Mouse (Mus musculus) heart, postnatal 14 days (tissue): ENCODE data around the gene Spn. TPM values are rescaled to one million over a fixed set of nuclear protein-coding genes. Genes with fewer than 3 reads are reported as not detected.
"Not testable (repeated sequence)": the region's sequence is repeated elsewhere in the genome, so short reads cannot be mapped to it uniquely, and the experiment has no call there.

Experiments used
- DNase-seq, 2 experiments: peaks; one replicate each; pipeline ENCODE4 v3.0.0; 2021 to 2022
- intact Hi-C: fragments of 180-260 bp; cut with DNase I; formaldehyde crosslinking; loops from one replicate; pipeline ENCODE4 v1.15.1; 2025
- long read RNA-seq, 2 experiments: library from polyadenylated mRNA; stranded (forward); transcript quantifications; one replicate each; pipeline ENCODE4 v2.0.0; 2021
- total RNA-seq, 2 experiments: library from RNA; stranded (reverse); gene quantifications; 2 replicates each; pipeline ENCODE4 v1.2.3; 2021

The Spn gene
- 1 to 10 TPM in 1 of 2 experiments, under 1 TPM in 1; 0.38 to 2.0 TPM for total RNA-seq
- long read RNA-seq, experiment 1 = 0 reads
- long read RNA-seq, experiment 2 = 0 reads

DNA sequence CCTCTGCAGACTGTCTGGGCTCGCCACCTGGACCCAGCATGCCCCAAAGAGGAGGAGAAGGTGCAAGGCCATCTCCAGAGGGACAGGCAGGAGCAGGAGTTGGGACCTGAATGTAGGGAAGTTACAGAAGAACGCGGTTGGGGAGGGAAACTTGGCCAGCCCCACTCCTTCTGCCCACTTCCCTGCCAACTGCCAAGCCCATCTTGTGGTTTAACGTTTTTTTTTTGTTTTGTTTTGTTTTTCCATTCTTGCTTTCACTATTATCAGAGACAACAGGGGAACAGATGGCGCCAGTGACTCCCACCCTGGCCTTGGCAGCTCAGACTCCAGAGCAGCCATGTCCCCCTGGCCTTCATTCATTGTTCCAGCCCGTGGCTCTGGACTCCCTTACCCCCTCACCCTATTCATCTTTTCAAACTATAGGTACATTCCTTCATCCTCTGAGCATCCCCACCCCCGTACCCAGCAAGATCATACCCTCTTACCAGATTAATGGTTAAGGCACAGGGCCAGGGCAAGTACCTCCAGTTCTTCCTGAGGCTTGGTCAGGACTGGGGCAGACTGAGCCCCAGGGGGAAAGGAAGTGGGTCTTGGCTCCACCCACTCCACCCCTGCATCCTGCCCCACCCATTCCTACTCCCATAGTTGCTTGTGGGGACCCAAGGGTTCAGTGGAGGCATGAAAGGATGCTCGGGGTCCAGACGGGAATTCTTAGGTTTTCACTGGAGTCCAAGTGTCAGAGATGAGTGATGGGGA, at the start of gene Spn:
Spn (minus strand) TSS at position 562 of the 756 bp plus-strand sequence.
- intact Hi-C loops = loop anchor here (5.0 kb wide), 1 partner anchor 50 kb away; no protein-coding TSS in a partner anchor
- DNase-seq = no peak

GRCm38 (mm10) chr7:127187351-127187750, 49.7 kb upstream of the Spn start:
- intact Hi-C loops = loop anchor here (5.0 to 10.0 kb wide), 2 partner anchors 50 to 263 kb away; partner anchors contain the start of genes Kctd13, Spn and Tmem219
- no peak for DNase-seq

- no peak for DNase-seq
- intact Hi-C loops = loop anchor here (5.0 to 10.0 kb wide), 2 partner anchors 48 to 261 kb away; partner anchors contain the start of genes Kctd13, Spn and Tmem219
These were observed 48.0 kb upstream of the Spn start for GRCm38 (mm10) chr7:127185601-127186000.

DNA sequence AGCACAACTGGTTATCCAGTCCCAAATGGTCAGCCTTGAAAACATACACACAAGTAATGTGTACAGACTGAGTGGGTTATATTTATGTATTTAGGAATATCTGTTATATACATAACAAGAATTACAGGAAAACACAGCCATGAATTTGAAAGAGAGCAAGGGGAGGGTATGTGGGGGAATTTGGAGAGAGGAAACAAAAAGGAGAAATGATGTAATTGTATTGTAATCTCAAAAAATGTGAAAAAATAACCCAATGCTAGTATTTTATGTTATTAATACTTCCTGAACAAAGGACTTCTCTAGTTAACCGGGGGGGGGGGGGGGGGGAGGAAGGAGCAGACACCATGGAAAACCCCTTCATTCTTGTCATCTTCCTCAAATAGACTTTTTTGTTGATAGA, 47.1 kb upstream of the Spn start:
- intact Hi-C loops = loop anchor here (5.0 to 10.0 kb wide), 2 partner anchors 47 to 260 kb away; partner anchors contain the start of genes Kctd13, Spn and Tmem219
- DNase-seq = no peak

GRCm38 (mm10) chr7:127183828-127184227, 46.2 kb upstream of the Spn start:
- DNase-seq = no peak
- intact Hi-C loops = loop anchor here (10.0 kb wide), 1 partner anchor 259 kb away; the partner anchor contains the start of genes Kctd13 and Tmem219

DNA sequence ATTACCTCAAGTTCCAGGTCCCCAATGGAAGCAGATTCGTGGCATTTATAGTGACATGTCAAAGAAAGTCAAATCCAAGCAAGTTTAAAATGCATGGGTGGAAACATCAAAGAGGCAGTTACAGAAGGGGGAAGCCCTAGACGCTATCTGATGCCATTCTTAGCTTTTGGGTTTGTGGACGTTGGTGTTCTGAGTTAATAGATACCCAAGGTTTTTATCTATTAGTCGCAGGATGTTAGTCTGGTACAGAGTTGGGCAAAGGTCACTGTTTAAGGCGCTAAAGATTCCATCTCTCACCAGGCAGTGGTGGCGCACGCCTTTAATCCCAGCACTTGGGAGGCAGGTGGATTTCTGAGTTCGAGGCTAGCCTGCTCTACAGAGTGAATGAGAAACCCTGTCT, 45.7 kb upstream of the Spn start:
- intact Hi-C loops = loop anchor here (10.0 kb wide), 1 partner anchor 259 kb away; the partner anchor contains the start of genes Kctd13 and Tmem219
- no peak for DNase-seq

- intact Hi-C loops = loop anchor here (10.0 kb wide), 1 partner anchor 257 kb away; the partner anchor contains the start of genes Kctd13 and Tmem219
These were observed 44.1 kb upstream of the Spn start for GRCm38 (mm10) chr7:127181724-127182123.

DNA sequence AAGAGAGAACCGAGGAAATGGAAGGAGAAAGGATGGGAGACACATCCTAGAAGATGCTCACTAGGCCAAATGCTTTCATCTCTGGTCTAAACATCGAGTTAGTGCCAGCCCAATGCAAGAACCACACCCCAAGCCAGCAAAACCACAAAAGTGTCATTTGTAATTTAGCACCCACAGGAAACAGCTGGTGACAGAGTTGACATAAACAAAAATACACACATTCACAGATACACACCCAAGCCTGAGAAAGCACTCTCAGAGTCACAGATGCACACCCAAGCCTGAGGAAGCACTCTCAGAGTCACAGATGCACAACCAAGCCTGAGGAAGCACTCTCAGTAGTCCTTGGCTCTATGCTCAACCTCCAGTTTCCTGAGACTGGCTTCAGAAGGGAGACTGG, 43.2 kb upstream of the Spn start:
- intact Hi-C loops = loop anchor here (10.0 kb wide), 1 partner anchor 256 kb away; the partner anchor contains the start of genes Kctd13 and Tmem219
- no peak for DNase-seq

More at GRCm38 (mm10) chr7:127181724-127182123, 44.1 kb upstream of the Spn start:
- DNase-seq = not testable (repeated sequence)

DNA sequence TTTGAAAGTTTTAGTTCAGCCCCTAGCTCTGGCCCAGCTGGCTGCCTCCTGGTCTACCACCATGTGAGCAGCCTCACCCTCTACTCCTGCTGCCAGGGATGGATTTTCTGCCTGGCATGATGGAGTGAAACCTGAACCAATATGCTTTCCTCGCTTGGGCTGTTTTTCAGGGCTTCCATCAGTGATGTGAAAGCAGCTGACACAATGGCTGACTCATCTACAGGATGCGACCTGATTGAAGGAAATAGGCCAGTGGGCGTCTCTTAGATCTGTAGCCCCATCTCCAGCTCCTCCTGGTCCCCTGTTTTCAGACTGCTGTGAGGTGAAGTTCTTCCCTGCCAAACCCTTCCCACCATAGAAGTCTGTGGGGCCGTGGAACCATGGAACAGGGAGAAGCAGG, 39.3 kb upstream of the Spn start:
- intact Hi-C loops = no loop called here
- no peak for DNase-seq

- intact Hi-C loops = no loop called here
- DNase-seq = no peak
These were observed 28.9 kb upstream of the Spn start for GRCm38 (mm10) chr7:127166501-127166900.

DNA sequence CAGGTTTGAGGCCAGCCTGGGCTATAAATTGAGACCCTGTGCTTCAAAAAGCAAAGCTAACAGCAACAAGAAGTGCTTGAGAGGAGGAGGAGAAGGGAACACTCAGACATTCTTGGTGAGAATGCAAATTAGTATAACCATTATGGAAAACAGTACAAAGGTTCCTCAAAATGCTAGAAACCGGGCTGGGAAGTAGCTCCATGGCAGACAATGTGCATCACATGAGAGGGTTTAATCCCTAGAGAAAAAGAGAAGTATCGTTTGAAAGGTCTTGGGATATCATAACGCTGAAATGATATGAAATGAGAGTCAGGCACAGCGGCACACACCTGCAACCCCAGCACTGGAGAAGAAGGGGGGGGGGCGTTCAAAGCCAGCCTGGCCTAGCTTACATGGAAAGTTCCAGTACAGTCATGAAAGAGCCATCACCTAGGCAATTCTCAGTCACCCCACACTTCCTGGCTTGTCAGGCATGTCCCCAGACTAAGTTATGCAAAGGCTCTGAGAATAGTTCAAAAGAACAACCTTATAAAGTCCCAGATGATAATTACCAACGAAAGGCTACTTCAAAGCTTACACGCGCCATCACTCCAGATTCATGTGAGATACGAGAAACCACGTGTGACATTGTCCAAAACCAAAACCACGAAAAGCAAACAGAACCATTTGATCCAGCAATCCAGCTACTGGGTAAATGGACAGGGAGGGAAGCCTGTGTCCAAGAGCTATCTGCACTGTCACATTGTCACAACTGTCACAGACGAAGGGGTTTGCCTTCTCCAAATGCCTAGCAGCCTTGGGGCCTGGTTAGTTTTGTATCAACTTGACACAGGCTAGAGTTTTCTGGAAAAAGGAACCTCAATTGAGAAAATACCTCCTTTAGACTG, 28.2 kb upstream of the Spn start:
- no peak for DNase-seq
- intact Hi-C loops = no loop called here

GRCm38 (mm10) chr7:127164002-127164401, 26.4 kb upstream of the Spn start:
- DNase-seq = no peak
- intact Hi-C loops = no loop called here

DNA sequence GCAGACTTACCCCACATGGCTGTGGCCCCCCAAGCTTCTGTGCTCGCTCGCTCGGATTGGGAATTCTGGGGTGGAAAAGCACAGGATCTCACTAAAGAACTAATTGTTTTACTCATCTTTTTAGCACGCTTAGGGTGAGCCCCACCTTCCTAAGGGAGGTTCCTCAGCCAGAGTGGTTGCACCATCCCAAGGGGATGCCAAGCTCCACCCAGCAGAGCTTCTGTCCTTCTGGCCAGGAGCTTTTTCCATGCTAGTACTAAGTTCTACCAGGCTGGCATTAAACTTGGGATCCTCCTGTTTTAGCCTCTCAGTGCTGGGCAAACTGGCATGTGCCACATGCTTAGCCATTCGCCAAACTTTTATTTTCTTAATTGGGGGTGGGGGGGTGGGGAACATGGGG, 24.9 kb upstream of the Spn start:
- intact Hi-C loops = no loop called here
- no peak for DNase-seq

GRCm38 (mm10) chr7:127157548-127157947, 19.9 kb upstream of the Spn start:
- no peak for DNase-seq
- intact Hi-C loops = no loop called here

DNA sequence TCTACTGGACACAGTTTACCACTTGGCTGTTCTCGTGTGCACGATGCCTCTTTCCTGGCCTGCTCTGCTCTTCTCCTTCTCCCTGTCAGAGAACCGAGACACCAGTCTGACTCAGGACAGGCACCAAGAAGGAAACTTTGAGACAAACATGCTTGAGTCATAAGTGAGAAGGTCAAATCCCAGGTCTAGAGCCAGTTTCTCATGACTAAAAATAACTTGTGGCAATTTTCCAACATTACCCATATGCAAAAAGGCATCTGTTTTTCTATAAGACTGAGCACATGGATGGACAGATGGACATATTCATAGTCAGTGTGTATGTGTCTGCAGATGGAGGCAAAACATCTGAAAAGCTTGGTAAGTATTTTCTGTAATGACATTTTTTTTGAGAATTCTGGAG, 15.9 kb upstream of the Spn start:
- DNase-seq = no peak
- intact Hi-C loops = no loop called here

DNA sequence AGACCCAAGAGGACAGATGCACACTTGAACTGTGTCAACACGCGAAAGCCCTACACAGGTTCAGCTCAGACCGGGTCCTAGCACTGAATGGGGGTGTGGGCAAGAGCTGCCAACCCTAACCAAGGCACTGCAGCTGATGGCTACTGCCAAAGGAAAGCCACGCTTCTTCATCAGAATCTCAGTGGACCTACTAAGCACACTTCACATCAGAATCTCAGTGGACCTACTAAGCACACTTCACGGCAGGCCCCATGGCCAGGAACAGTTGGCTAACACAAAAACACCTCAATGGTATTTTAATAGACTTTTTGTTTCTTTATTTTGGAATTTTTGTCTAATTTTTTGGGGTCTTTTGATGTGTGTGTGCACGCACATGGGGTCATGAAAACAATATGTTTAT, 14.8 kb upstream of the Spn start:
- intact Hi-C loops = no loop called here
- DNase-seq = no peak

GRCm38 (mm10) chr7:127147901-127148300, 10.3 kb upstream of the Spn start:
- DNase-seq = no peak
- intact Hi-C loops = no loop called here

DNA sequence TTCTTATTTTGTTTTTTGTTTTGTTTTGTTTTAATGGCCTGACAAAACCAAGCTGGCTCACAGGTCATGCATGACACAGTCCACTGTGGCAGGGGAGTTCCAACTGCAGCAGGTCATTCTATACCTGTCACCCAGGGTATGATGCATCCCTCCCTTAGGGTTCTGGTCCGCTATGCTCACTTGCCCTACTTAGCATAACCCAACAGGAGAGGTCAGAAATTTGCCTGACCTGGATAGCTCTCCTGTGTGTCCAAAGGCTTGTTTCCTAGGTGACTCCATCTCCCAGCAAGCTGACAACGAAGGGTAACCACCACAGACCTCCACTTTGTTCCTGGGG, 8.6 kb upstream of the Spn start:
- intact Hi-C loops = no loop called here
- DNase-seq = no peak

GRCm38 (mm10) chr7:127145387-127146266, 8.0 kb upstream of the Spn start:
- no peak for DNase-seq
- intact Hi-C loops = no loop called here

DNA sequence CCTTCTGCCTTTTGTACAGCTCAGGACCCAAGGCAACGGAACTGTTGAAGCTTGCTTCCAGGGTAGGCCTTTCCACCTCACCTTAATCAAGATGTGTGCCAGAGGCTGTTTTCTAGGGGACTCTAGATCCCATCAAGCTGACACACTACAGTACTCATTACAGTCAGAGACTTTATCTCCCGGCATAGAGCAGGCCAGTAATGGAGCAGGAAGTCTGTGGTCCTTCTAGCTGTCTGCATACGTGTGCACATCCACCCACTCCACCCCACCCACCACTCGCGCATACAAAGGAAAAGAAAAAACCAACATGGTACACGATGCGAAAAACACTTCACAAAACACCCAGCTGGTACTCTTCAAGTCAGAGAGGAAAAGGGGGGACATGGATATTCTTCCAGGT, 6.8 kb upstream of the Spn start:
- DNase-seq = no peak
- intact Hi-C loops = no loop called here
